Mouse (Mus musculus): ENCODE data around the gene Ptprj.

DNA sequence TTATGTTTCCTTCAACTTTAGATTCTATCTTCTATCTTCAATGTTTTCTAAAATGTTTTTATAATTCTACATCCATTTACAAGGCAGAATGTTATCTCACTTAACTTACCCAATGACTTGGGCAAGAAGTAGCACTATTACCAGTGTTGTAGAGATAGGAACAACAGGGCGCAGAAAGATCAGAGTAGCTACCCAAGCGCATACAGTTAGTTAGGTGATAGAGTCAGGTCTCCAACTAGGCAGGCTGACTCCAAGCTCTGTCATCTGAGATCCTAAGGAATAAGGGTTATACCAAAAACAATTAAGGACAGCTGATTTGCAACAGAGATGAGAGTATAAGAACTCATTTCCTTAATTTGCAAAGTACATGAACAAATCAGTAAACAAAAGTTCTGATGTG is 9.6 kb downstream of the Ptprj start:
- TF ChIP-seq CTCF (IDR thresholded peaks at IDR 0.05; ENCODE audit: low read depth, low read length) = no peak
- TF ChIP-seq POLR2A (IDR thresholded peaks at IDR 0.05; ENCODE audit: borderline replicate concordance, low read depth, low read length) = no peak
